Mouse (Mus musculus) stomach, embryonic 15.5 days (tissue): Measurements from ENCODE around the gene Olfr1151. TPM values are rescaled to one million over a fixed set of nuclear protein-coding genes. Genes with fewer than 3 reads are reported as not detected.

ENCODE experiments used
- ATAC-seq: fragments of 200-750 bp; cut with Nextera tagmentation; 2 replicates; pipeline ENCODE4 v1.8.0; 2017; ENCODE audit warnings: low read depth, moderate number of reproducible peaks, moderate TSS enrichment; ENCODE audit not compliant: insufficient read depth, low FRiP score
- H3K27ac ChIP-seq: fragments of 300-500 bp; sonication (generic); 2 replicates; pipeline ENCODE4 v1.5.1; 2015; ENCODE audit warnings: mild to moderate bottlenecking, inconsistent platforms
- H3K27me3 ChIP-seq: fragments of 300-500 bp; sonication (generic); replicated peaks from 2 replicates; pipeline ENCODE4 v1.6.1; 2015; ENCODE audit warnings: inconsistent platforms
- H3K36me3 ChIP-seq: fragments of 300-500 bp; sonication (generic); 2 replicates; pipeline ENCODE4 v1.6.1; 2015; ENCODE audit warnings: inconsistent platforms
- H3K4me1 ChIP-seq: fragments of 300-500 bp; sonication (generic); 2 replicates; pipeline ENCODE4 v1.6.1; 2015; ENCODE audit warnings: inconsistent platforms
- H3K4me2 ChIP-seq: fragments of 300-500 bp; sonication (generic); 2 replicates; pipeline ENCODE4 v1.6.1; 2015; ENCODE audit warnings: mild to moderate bottlenecking, inconsistent platforms
- H3K4me3 ChIP-seq: fragments of 300-500 bp; sonication (generic); replicated peaks from 2 replicates; pipeline ENCODE4 v1.5.1; 2015; ENCODE audit warnings: inconsistent platforms
- H3K9ac ChIP-seq: fragments of 300-500 bp; sonication (generic); 2 replicates; pipeline ENCODE4 v1.6.1; 2015; ENCODE audit warnings: inconsistent platforms
- H3K9me3 ChIP-seq: fragments of 300-500 bp; sonication (generic); 2 replicates; pipeline ENCODE4 v1.6.1; 2016; ENCODE audit warnings: inconsistent platforms
- WGBS: fragments of 180-500 bp; shearing (Covaris S2); methylation state at CpG from one replicate; pipeline ENCODE4 v1.1.7; 2015; 5-methylcytosine and 5-hydroxymethylcytosine counted together
- polyA plus RNA-seq: library from polyadenylated mRNA; unstranded; fragments of >200 nt; fragmentation: Nextera tagmentation; extraction: Ambion mirVana; gene quantifications from 2 replicates; pipeline ENCODE4 v1.2.1, GENCODE M21; 2015

Olfr1151 gene
- not detected in 2 replicates for polyA plus RNA-seq

DNA sequence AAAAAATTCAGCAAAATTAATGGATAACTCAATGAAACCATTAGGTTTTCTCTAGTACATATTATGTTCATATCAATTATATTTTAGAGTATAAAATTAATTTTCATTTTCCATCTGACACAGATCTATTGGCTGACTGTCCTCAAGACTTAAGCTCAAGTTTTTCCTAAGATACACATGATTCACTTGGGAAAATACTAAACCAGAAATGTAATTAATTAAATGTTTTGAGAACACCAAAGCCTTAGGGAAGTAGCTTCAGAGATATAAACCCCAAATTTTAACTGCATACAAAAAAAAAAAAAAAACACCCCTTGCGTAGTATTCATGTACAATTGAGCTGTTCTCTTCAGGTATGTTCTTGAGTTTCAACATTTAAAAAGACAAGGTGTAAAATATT lies at the start of gene Olfr1151:
TSS of gene Olfr1151 (plus strand) at position 301 of the 400 bp plus-strand sequence.
- 90% methylated on average over 1 of the region's 1 CpGs for WGBS
- no peak for ATAC-seq

DNA sequence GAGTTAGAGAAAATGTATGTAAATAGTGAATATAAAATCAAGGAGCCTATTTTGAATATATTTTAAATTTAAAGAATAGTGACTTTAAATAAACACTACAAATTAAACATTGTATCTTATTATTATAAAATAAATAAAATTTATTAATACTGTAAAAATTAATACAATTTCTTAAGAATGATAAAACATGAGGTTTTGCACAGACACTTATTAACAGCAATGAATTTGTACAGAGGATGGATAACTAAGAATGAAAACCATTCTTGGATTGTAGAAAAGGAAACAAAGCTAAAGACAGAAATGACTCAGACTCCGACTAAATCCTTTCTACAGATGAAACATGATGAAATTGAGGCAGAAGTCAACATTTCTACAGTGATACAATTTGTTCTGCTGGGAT lies 46.1 kb upstream of the Olfr1151 start, which contains the start of gene Olfr1145:
TSS of gene Olfr1145 (plus strand) at position 301 of the 400 bp plus-strand sequence.
- WGBS: 75% methylated on average over 1 of the region's 1 CpGs

More for the DNA sequence above, at the start of gene Olfr1151:
- Histone ChIP-seq H3K4me2 (no peak within 1 kb of the TSS), H3K27ac (no peak within 1 kb of the TSS), H3K36me3 (no peaks in the 10 kb centered on the region), H3K9ac (no peak within 1 kb of the TSS), H3K27me3 (no peaks in the 10 kb centered on the region), H3K4me1 (no peaks in the 10 kb centered on the region), H3K9me3 (no peaks in the 10 kb centered on the region), H3K4me3 (no peak within 1 kb of the TSS)

DNA sequence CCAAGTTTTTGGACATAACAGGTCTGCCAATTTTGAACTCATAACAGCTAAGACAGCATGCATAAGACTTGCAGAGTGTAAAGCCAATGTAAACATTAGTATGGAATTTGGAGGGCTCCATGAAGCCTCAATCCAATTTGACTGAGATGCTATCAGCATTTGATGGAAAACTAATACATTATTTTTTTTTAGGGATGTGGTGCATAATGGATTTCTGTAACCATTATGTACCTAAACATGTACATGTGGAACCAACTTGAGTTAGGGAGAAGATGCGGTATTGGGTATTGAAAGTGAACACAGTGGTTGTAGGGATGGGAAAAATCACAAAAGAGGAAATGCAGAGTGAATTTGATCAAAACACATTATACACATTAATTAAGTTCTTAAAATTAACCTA lies 25.4 kb upstream of the Olfr1151 start, which contains the start of gene Olfr1148:
TSS of gene Olfr1148 (plus strand) at position 301 of the 400 bp plus-strand sequence.
- 88% methylated on average over 1 of the region's 1 CpGs for WGBS
- no peak within 1 kb of the TSS for H3K4me3 ChIP-seq
- H3K27me3 ChIP-seq: no peaks in the 10 kb centered on the region
- no peak within 1 kb of the TSS for H3K27ac ChIP-seq
- no peak for ATAC-seq
- H3K36me3 ChIP-seq: no peaks in the 10 kb centered on the region
- H3K4me2 ChIP-seq: no peak within 1 kb of the TSS
- H3K9me3 ChIP-seq: no peaks in the 10 kb centered on the region
- H3K4me1 ChIP-seq: no peaks in the 10 kb centered on the region
- H3K9ac ChIP-seq: no peak within 1 kb of the TSS

More for the DNA sequence above, 46.1 kb upstream of the Olfr1151 start, which contains the start of gene Olfr1145:
- Histone ChIP-seq H3K36me3 (no peaks in the 10 kb centered on the region), H3K27me3 (no peaks in the 10 kb centered on the region), H3K27ac (no peak within 1 kb of the TSS), H3K4me1 (no peaks in the 10 kb centered on the region), H3K9ac (no peak within 1 kb of the TSS), H3K4me2 (no peak within 1 kb of the TSS), H3K4me3 (no peak within 1 kb of the TSS), H3K9me3 (no peaks in the 10 kb centered on the region)
- no peak for ATAC-seq

DNA sequence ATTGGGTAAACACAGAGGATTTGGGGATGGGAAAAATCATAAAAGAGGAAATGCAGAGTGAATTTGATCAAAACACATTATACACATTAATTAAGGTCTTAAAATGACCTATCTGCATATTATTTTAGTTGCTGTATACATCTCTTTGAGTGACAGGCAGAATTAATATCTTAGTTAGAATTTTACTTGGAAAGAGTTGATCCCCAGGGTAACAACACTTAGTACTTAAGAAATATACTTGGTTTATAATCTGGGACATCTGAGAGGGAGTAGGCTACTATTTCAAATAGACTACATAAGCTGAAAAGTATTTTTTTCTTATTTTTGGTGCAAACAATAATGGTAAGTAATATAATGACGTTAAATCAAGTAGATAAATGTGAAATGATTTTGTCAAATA lies 12.0 kb upstream of the Olfr1151 start, which contains the start of gene Olfr1150-ps1:
TSS of gene Olfr1150-ps1 (plus strand) at position 301 of the 400 bp plus-strand sequence.
- Histone ChIP-seq H3K9me3 (no peaks in the 10 kb centered on the region), H3K4me1 (no peaks in the 10 kb centered on the region), H3K27ac (no peak within 1 kb of the TSS), H3K9ac (no peak within 1 kb of the TSS), H3K4me2 (no peak within 1 kb of the TSS), H3K4me3 (no peak within 1 kb of the TSS), H3K36me3 (no peaks in the 10 kb centered on the region), H3K27me3 (no peaks in the 10 kb centered on the region)
- 69% methylated on average over 1 of the region's 1 CpGs for WGBS
- no peak for ATAC-seq

DNA sequence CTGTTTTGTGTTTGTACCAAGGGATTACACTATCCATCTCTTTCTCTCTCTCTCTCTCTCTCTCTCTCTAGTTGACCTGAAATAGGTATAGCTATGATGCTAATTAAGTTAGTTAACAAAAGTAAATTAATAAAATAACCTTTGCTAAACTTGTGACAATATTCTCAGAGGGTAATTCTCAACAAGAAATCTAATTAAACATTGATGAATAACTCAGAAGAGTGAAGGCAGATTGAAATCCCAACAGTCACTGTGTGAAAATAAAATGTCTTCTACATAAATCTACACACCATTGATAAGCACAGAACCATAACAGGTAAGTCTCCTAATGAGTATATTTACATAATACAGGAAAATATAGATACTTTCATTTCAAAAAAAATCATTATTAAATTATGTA lies 10.5 kb downstream of the Olfr1151 start, which contains the start of gene Olfr1152:
TSS of gene Olfr1152 (plus strand) at position 301 of the 400 bp plus-strand sequence.
- H3K9ac ChIP-seq: no peak within 1 kb of the TSS
- no peaks in the 10 kb centered on the region for H3K27me3 ChIP-seq
- no peak within 1 kb of the TSS for H3K4me3 ChIP-seq
- H3K27ac ChIP-seq: no peak within 1 kb of the TSS
- no peak for ATAC-seq
- no peaks in the 10 kb centered on the region for H3K4me1 ChIP-seq
- no peak within 1 kb of the TSS for H3K4me2 ChIP-seq
- H3K36me3 ChIP-seq: no peaks in the 10 kb centered on the region
- H3K9me3 ChIP-seq: no peaks in the 10 kb centered on the region

DNA sequence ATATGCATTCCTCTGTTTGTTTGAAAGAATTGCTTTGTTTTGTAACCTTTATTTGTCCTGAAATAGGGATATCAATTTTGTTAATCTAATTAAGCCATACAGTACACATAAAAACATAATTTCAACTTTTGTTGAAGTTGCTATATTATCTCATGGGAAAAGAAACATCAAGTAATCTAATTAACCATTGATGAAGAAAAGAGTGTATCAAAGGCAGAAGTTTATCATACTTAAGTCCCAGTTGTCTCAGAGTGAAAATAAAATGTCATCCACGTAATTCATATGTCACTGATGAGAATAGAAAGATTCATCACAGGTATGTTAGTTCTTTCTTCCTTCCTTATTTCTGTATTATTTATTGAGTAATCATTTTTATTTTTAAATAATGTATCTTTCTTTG lies 39.0 kb downstream of the Olfr1151 start, which contains the start of gene Olfr1153:
TSS of gene Olfr1153 (plus strand) at position 301 of the 400 bp plus-strand sequence.
- no peak within 1 kb of the TSS for H3K27ac ChIP-seq
- 64% methylated on average over 1 of the region's 1 CpGs for WGBS
- no peaks in the 10 kb centered on the region for H3K36me3 ChIP-seq
- H3K4me2 ChIP-seq: no peak within 1 kb of the TSS
- no peaks in the 10 kb centered on the region for H3K27me3 ChIP-seq
- H3K4me3 ChIP-seq: no peak within 1 kb of the TSS
- no peaks in the 10 kb centered on the region for H3K4me1 ChIP-seq
- no peaks in the 10 kb centered on the region for H3K9me3 ChIP-seq
- no peak within 1 kb of the TSS for H3K9ac ChIP-seq
- ATAC-seq: no peak

DNA sequence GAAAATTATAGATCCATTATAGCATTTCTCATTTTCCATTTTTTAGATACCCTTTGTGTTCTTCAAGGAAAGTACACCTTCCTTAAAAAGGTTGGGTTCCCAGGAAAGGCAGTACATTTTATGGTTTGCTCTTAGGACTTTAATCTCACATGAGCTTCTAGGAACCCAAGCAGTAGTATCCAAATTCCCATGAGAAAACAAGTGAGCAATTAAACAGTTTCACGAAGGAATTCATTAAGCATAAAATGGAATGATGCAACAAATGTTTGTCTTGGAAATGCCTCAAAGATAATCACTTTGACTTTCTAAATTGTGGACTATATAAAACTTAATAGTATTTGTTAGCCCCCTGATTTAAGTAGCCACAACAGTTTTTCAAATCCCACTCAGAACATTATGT lies 49.4 kb downstream of the Olfr1151 start, which contains the start of gene Olfr1154:
TSS of gene Olfr1154 (minus strand) at position 101 of the 400 bp plus-strand sequence.
- 81% methylated on average over 1 of the region's 1 CpGs for WGBS
- no peak within 1 kb of the TSS for H3K4me3 ChIP-seq
- H3K4me2 ChIP-seq: no peak within 1 kb of the TSS
- no peaks in the 10 kb centered on the region for H3K36me3 ChIP-seq
- no peak within 1 kb of the TSS for H3K27ac ChIP-seq
- ATAC-seq: no peak
- H3K4me1 ChIP-seq: no peaks in the 10 kb centered on the region
- no peak within 1 kb of the TSS for H3K9ac ChIP-seq
- H3K9me3 ChIP-seq: no peaks in the 10 kb centered on the region
- H3K27me3 ChIP-seq: no peaks in the 10 kb centered on the region

Other genes starting within 250 kb of the Olfr1151 start
- gene Olfr1130, start 249.7 kb upstream of the Olfr1151 start, polyA plus RNA-seq: not detected in 2 replicates
- not detected in 2 replicates for gene Olfr1131, start 228.8 kb upstream of the Olfr1151 start, polyA plus RNA-seq
- not detected in 2 replicates for gene Olfr1132, start 218.3 kb upstream of the Olfr1151 start, polyA plus RNA-seq
- not detected in 2 replicates for gene Olfr1133, start 208.5 kb upstream of the Olfr1151 start, polyA plus RNA-seq
- gene Olfr1134, start 197.4 kb upstream of the Olfr1151 start, polyA plus RNA-seq: not detected in 2 replicates
- not detected in 2 replicates for gene Olfr1135, start 182.2 kb upstream of the Olfr1151 start, polyA plus RNA-seq
- not detected in 2 replicates for gene Olfr1136, start 161.9 kb upstream of the Olfr1151 start, polyA plus RNA-seq
- gene Olfr1137, start 142.7 kb upstream of the Olfr1151 start, polyA plus RNA-seq: not detected in 2 replicates
- not detected in 2 replicates for gene Olfr1138, start 115.9 kb upstream of the Olfr1151 start, polyA plus RNA-seq
- not detected in 2 replicates for gene Olfr1140, start 112.1 kb upstream of the Olfr1151 start, polyA plus RNA-seq
- gene Olfr1141, start 101.9 kb upstream of the Olfr1151 start, polyA plus RNA-seq: not detected in 2 replicates
- gene Olfr152, start 76.4 kb upstream of the Olfr1151 start, polyA plus RNA-seq: not detected in 2 replicates
- gene Olfr1143, start 55.3 kb upstream of the Olfr1151 start, polyA plus RNA-seq: not detected in 2 replicates
- gene Olfr1145, start 46.0 kb upstream of the Olfr1151 start, polyA plus RNA-seq: not detected in 2 replicates
- not detected in 2 replicates for gene Olfr1148, start 25.3 kb upstream of the Olfr1151 start, polyA plus RNA-seq
- gene Olfr1150-ps1, start 11.9 kb upstream of the Olfr1151 start, polyA plus RNA-seq: not detected in 2 replicates
- not detected in 2 replicates for gene Olfr1152, start 10.6 kb downstream of the Olfr1151 start, polyA plus RNA-seq
- not detected in 2 replicates for gene Olfr1153, start 39.1 kb downstream of the Olfr1151 start, polyA plus RNA-seq
- not detected in 2 replicates for gene Olfr1154, start 49.3 kb downstream of the Olfr1151 start, polyA plus RNA-seq
- gene Olfr1155, start 89.3 kb downstream of the Olfr1151 start, polyA plus RNA-seq: not detected in 2 replicates
- gene Olfr1156, start 97.2 kb downstream of the Olfr1151 start, polyA plus RNA-seq: not detected in 2 replicates
- not detected in 2 replicates for gene Olfr1157, start 112.4 kb downstream of the Olfr1151 start, polyA plus RNA-seq
- gene Olfr74, start 118.8 kb downstream of the Olfr1151 start, polyA plus RNA-seq: not detected in 2 replicates
- not detected in 2 replicates for gene Olfr1158, start 134.3 kb downstream of the Olfr1151 start, polyA plus RNA-seq
- not detected in 2 replicates for gene Olfr1160, start 152.4 kb downstream of the Olfr1151 start, polyA plus RNA-seq
- not detected in 2 replicates for gene Olfr1161, start 166.9 kb downstream of the Olfr1151 start, polyA plus RNA-seq
- not detected in 2 replicates for gene Olfr73, start 181.8 kb downstream of the Olfr1151 start, polyA plus RNA-seq
- not detected in 2 replicates for gene Olfr1162, start 195.3 kb downstream of the Olfr1151 start, polyA plus RNA-seq
- gene Olfr1163, start 216.0 kb downstream of the Olfr1151 start, polyA plus RNA-seq: not detected in 2 replicates
- gene Olfr1164, start 238.1 kb downstream of the Olfr1151 start, polyA plus RNA-seq: not detected in 2 replicates